Mouse (Mus musculus) gastrocnemius, postnatal 25 days (tissue): ENCODE measurements around the gene Arhgap19. TPM values are rescaled to one million over a fixed set of nuclear protein-coding genes. Genes with fewer than 3 reads are reported as not detected.

Source experiments
- DNase-seq: peaks from one replicate; pipeline ENCODE4 v3.0.0; 2022
- total RNA-seq, 2 experiments: library from RNA; stranded (reverse); gene quantifications; 1 replicate in 1 of 2; 2 replicates in 1 of 2; pipeline ENCODE4 v1.2.3; 2021

Gene Arhgap19
- total RNA-seq, 2 experiments from 2014 or later = 6.1 to 8.1 TPM

DNA sequence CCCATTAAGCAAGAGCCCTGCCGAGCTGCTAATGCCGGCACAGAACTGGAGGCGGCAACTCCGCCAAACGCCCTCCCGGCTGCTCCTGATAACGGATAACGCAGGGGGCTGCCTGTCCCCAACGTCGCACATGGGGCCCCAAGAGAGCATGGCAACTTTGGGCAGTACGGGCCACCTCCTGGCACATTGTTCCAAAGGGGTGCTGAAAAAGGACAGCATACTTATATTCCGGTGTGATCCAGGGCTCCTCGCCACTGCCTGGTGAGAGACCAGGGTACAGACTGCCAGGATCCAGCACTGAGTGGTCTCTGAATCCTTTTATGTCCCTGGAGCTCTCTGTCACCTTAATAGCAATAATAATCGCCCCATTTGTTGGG lies 63.4 kb downstream of the Arhgap19 start:
- DNase-seq = no peak

DNA sequence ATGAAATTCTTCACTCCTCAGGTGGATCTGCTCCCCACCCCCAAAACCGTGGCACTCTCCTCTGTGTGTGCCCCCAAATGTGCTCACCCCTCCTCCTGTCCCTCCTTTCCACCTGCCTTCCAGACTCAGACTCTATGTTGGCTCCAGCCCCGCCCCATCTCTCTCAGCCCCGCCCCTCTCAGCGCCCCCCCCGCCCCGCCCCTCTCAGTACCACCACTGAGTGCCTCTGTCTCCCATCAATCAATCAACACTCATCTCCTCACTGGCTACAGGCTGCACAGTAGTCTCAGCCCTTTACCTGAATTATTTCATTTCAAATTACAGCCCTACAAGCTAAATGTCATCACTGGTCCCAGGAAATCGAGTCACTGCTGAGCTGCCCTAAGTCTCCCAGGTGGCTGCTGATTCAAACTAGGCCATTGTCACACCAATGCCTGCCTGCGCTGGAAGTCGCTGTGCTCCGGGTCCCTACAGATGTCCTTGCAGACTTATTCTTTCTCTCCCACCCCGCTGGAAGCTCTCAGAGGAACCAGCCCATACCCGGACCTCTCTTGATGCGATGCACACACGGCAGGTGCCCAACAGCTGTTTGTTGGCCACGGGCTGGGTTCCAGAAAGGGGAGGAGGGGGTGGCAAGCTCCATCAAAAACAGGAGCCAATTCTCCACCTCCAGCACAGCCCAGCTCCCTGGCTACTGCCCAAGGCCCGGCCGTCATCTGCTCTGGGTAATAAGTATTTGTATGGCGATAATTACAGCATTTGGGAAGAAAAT lies 64.0 kb downstream of the Arhgap19 start:
- DNase-seq = no peak

DNA sequence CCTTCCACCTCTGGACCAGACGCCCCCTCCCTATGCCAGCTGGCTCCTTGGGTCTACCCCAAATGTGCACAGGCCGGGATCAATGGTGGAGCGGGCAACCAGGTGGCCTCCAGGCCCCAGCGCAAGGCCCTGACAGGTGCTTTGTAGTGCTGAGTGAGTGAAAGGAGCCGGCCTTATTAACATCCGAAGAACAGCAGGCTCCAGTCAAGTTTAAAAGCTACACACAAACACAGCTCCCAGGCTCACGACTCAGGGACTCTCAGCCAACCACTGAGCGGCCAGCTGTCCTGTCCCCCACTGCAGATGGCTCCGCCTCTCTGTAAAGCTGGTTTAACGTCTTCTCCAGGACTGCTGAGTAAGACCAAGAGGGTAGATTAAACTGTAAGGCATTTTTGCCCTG lies 67.2 kb downstream of the Arhgap19 start:
- DNase-seq = no peak

DNA sequence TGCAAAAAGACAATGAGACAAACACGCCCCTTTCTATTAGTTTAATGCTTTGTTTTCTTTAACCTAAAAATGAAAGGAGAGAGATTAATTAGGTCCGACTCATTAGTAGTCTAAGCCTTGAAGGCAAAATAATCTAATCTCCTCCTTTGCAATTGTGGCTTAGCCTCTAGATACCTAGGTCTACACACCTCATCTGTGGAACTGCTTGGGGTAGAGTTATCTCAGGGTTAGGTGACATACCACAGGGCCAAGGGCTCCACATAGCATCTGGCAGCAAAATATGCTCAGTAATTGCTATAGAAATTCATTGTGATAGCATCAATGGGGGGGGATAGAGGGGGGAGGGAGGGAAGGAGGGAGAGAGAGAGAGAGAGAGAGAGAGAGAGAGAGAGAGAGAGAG lies 76.4 kb downstream of the Arhgap19 start:
- DNase-seq = no peak

DNA sequence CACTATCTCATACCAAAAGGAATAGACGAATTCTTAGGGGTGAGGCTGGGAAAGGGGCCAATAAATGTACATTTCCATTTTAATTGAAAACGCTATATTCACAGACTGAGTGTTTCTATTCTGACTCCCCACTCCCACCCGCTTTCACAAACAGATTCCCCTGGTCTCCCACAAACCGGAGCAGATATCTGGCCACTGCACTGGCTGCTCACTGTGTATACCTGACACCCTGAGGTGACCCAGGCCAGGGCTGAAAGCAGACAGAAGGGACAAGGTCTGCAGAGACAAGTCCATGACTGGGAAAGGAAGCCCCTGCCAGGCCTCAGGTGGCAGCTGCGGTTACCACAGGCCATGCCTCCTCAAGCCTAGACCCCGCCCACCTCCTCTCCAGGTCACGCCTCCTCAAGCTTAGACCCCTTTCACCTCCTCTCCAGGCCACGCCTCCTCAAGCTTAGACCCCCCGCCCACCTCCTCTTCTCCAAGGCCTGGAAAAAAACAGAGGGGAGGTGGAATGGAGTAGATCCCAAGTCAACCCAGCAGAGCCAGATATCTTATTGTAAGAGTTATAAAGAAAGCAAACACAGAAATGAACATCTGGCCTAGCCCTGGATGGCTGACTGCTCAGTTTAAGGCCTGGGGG lies 76.9 kb downstream of the Arhgap19 start:
- no peak for DNase-seq

DNA sequence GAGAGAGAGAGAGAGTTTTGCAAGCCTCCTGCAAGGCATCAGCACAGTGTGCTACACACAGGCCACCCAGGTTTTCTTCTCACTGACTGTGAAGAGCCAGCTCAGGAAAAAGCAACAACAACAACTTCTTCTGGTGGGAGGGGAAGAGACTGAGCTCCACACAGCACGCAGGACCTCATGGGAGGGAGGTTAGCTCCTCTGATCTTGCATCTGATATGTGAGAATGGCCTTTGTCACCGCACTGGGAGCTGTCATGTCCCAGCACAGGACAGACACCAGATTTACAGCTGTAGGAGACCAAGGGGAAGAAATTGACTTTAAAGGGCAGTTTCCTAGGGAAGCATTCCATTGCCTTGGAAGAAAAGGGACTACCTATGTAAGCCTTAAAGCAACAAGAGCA lies 78.5 kb downstream of the Arhgap19 start:
- DNase-seq = no peak

DNA sequence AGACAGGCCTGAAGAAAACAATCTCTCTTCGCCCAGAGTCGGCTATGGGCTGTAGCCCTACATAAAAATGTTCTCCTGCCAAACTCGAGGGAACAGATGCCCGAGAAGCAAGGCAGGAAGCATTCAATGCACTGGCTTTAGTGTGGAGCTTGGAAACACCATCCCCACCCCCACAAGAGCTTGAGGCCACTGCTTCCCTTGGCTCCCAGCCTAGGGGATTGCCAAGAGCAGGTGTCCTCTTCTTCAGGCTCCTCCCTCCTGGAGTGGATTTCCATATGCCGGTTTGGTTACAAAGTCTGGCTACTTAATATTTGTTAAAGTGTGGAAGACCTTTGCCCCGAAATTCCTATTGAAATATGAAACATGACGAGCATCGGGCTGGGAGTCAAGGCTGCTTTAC lies 82.4 kb downstream of the Arhgap19 start:
- DNase-seq = no peak

Other genes with a start within 250 kb of the Arhgap19 start
- gene Gm340, start 219.7 kb downstream of the Arhgap19 start, total RNA-seq = 1 to 10 TPM; 4.4 to 5.0 TPM
- under 1 TPM; 0.59 to 0.79 TPM for gene Slit1, start 58.4 kb downstream of the Arhgap19 start, total RNA-seq
- gene Frat1, start 27.9 kb upstream of the Arhgap19 start, total RNA-seq = 1 to 10 TPM; 5.9 to 7.3 TPM
- gene Frat2, start 46.1 kb upstream of the Arhgap19 start, total RNA-seq = 10 to 100 TPM; 19.7 to 22.4 TPM
- gene Rrp12, start 94.1 kb upstream of the Arhgap19 start, total RNA-seq = 10 to 100 TPM; 31.0 to 37.5 TPM
- gene Pgam1, start 109.9 kb upstream of the Arhgap19 start, total RNA-seq = 10 to 100 TPM; 22.7 to 23.3 TPM
- gene Exosc1, start 131.4 kb upstream of the Arhgap19 start, total RNA-seq = 10 to 100 TPM; 11.4 to 16.4 TPM
- 10 to 100 TPM; 19.2 to 20.5 TPM for gene Zdhhc16, start 131.4 kb upstream of the Arhgap19 start, total RNA-seq
- 1 to 10 TPM; 7.7 to 8.7 TPM for gene Mms19, start 179.1 kb upstream of the Arhgap19 start, total RNA-seq
- 10 to 100 TPM; 15.4 to 19.8 TPM for gene Ubtd1, start 179.7 kb upstream of the Arhgap19 start, total RNA-seq
- 1,000 to 10,000 TPM in 1 of 2 experiments, 100 to 1,000 TPM in 1; 167 to 1,046 TPM for gene Ankrd2, start 234.0 kb upstream of the Arhgap19 start, total RNA-seq
- gene Hoga1, start 243.6 kb upstream of the Arhgap19 start, total RNA-seq = 1 to 10 TPM; 2.1 to 2.3 TPM